Mouse (Mus musculus): Measurements from ENCODE around the gene 1700013G24Rik.

The 1700013G24Rik gene

DNA sequence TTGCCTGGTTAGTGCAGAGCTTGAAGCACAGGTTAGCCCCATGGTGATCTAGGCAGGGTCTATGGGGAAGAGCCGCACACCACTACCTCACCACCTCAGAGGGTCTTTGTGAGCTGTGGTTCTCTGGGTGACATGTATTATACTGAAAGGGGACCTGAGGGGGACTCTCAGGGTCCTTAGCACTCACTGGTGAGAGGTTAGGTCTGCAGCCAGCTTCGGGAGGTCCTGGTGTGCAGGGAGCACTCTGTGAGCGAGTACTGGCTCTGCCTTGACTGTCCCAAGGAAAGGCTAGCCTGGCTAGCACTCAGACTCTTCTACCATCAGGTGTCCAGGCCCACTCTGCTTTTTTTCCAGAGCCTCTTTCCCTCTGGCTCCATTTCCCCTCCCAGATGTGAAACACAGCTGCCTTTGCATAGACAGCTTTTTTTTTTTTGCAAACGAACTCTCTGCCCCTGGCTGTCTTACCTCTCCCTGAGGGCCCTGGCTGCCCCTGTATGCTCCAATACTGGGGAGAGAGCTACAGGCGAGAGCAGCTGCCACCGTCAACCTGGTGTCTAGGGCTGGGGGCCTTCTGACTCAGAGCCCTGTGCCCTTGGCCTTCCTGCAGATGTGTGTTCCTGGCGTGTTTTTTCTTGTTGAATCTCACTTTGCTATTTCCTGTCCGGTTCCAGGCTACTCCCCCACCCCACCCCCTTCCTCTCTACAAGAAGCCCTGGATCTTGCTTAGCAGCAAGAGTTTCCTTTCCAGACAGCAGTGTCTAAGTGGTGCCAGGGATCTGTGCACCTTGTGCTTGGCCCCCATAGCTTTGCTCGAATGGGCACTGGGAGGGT, 45.0 kb downstream of the 1700013G24Rik start:
- no peak for DNase-seq

DNA sequence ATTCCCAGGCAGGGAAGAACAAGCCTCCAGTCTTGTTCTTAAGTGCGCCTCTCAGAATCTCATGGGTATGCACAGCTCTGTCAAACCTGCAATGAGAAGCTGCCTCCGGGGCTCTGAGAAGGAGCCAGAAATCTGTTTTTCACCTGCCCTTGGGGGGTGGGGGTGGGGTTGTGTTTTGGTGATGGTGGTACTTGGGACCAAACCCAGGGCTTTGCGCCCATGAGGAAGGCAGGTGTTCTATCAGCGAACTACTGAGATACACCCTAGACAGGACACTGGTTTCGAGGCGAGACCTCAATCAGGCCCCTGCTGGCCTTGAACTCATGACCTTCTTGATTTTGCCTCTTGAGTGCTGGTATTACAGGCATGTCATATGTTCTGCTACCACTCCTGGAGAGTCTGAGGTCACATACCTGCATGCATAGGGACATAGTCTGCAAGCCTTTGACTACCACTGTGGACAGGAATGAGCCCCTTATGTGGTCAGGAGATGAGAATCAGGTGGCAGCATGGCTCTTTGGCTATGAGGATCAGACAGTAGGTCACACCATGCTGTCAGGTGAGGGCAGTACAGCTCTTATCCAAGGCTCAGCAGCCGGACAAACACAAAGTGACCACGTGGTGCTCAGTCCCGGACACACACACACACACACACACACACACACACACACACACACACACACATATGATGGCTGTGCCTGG, 45.9 kb downstream of the 1700013G24Rik start:
- DNase-seq, result no peak

DNA sequence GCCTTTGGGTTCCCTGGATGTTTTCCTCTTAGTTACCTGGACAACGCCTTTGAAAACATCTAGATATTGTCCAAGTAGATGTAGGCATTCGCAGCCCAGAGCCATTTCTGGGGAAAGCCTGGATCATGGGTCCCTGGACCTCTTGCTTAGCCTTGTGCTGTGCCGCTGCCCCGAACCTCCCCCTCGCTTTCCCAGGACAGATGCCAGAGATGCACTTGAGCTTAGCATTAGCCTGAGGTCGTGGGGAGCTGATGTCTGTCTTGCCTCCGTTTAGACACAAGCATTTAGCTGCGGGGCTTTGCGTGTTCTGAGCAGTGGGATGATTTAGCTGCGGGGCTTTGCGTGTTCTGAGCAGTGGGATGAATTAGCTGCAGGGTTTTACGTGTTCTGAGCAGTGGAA, 47.1 kb downstream of the 1700013G24Rik start:
- DNase-seq, result no peak

DNA sequence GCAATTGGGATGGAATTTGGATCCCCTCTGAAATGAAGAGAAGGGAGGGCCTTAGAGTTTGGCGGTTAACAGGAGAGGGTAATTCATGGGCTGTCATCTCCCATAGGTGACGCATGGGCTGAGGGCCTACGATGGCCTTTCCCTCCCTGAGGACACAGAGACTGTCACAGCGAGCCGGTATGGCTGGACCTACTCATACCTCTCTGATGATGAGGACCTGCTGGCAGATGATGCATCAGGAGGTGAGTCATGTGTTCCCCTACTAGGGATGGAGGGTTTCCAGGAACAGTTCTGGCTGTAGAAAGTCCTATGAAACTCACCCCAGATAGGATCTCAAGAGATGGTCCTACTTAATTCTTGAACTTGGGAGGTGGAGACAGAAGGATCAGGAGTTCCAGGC, 47.9 kb downstream of the 1700013G24Rik start:
- DNase-seq, result no peak

DNA sequence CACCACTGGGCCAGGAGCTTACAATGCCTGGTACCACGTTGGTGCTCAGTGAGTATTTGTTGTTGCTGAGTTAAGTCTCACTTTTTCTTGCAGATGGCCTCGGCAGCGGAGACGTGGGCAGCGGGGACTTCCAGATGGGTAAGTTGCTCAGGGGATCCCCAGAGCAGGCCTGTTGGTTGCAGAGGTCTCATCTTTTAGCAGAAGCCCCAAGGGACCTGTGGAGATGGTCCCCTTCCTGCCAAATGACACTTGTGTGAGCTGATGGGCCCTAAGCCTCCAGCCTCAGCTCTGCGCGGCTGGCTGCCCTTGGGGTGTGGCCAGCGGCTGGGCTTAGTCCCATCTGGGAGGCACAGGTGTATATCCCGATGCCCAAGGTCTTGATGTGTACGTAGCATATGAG, 49.1 kb downstream of the 1700013G24Rik start:
- DNase-seq, result no peak

DNA sequence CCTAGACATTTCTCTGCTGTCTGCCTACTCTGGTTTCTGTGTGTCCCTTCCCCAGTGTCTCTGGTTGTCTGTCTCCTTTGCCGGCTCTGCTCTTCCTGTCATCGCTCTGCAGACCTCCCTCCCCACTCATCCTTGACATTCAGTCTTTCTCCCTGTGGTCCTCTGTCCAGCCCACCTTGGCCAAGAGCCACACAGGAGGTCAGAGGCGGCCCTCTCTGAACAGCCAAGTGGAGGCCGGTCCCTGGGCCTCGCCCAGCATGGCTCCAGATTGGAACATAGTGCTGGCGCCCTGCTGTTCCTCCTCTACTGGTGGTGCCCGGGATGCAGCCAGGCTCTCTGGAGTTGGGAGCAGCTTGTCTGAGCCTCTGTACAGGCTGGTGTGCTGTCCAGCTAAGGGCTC, 49.7 kb downstream of the 1700013G24Rik start:
- no peak for DNase-seq

DNA sequence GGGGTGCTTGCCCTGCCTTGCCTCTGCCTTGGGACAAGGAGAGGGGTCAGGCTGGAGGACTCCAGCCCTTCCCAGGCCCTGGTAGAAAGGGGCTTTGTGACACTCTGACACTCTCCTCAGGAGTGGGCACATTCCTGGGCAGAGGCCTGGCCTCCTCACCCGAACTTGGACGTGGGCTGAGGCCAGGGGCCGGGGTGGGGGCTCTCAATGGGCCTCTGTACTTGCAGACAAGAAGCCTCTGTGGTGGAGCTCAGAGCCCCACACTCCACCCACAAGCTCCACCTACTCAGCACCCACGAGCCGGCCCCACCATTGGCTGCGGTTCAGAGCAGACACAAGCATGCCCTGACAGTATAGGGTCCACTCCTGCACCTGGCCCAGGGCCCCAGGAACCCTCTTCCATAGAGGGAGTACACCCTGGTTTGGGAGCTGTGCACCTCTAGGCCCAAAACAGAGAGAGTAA, 50.5 kb downstream of the 1700013G24Rik start:
- no peak for DNase-seq

Data from embryo, embryonic 11 days (tissue).